Mouse (Mus musculus): ENCODE data around the gene Nucb1.
"Not testable (repeated sequence)": the region's sequence is repeated elsewhere in the genome, so short reads cannot be mapped to it uniquely, and the experiment has no call there.

The Nucb1 gene

DNA sequence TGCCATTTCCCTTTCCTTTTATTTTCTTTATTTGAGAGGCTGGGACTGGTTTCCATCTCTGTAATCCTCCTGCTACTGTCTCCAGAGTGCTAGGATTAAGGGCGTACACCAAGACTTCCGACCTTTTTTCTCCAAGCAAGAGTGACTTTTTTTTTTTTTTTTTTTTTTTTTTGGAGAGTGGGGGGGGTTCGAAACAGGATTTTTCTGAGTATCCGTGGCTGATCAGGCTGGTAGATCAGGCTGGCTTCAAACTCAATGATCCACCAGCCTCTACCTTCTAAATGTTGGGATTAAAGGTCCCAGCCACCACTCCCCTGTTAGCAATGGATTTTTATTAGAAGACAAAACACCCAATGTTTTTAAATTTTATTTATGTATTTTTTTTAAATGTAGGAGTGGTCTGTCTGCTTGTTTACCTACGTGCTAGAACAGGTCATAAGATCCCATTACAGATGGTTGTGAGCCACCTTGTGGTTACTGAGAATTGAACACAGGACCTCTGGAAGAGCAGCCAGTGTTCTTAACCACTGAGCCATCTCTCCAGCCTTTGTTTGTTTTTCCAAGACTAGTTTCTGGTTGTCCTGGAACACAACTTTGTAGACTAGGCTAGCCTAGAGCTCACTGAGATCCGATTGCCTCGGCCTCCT lies 16.4 kb upstream of the Nucb1 start:
- in situ Hi-C loops (cut with MboI; ENCODE audit: low pct_unique_long_range_greater_than_20kb in 1 of 2, low sequenced_read_pairs in 2 of 2, unreplicated experiment in 1 of 2), result no loop called here

DNA sequence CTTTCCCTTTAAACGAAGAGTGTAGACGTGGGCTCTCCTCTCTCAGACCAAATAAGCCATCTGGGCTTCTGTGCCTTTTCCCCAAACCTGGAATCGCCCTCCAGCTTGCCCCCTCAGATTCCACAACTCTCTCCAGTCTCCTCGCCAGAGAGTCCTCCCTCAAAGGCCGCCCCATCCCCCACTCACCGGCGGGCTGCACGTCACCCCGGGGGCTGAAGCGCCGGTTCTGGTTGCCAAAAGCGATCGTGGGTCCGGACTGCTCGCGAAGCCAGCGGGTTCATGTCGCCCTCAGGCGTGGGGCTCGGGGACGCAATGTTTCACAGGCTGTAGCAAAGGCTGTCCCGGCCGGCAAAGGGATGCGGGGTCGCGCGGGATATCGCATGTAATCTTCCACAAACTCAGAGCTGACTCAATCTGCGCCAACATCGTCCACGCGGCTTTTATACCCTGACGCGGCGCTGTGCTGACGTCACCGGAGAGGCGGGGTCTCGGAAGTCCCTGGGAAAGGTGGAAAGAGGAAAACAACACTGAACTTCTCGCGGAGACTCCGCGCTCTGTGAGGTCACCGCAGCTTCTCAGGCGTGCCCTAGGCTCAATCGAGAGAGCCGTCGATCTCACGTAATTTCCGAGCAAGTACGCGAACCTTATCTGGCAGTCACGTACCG lies 15.7 kb upstream of the Nucb1 start, which contains the start of the genes Ppp1r15a and Plekha4:
Gene Ppp1r15a (minus strand): TSS at position 460 of the 665 bp plus-strand sequence.
Gene Plekha4 (plus strand): TSS at position 522 of the 665 bp plus-strand sequence.
- in situ Hi-C loops (cut with MboI; ENCODE audit: low pct_unique_long_range_greater_than_20kb in 1 of 2, low sequenced_read_pairs in 2 of 2, unreplicated experiment in 1 of 2), result no loop called here

DNA sequence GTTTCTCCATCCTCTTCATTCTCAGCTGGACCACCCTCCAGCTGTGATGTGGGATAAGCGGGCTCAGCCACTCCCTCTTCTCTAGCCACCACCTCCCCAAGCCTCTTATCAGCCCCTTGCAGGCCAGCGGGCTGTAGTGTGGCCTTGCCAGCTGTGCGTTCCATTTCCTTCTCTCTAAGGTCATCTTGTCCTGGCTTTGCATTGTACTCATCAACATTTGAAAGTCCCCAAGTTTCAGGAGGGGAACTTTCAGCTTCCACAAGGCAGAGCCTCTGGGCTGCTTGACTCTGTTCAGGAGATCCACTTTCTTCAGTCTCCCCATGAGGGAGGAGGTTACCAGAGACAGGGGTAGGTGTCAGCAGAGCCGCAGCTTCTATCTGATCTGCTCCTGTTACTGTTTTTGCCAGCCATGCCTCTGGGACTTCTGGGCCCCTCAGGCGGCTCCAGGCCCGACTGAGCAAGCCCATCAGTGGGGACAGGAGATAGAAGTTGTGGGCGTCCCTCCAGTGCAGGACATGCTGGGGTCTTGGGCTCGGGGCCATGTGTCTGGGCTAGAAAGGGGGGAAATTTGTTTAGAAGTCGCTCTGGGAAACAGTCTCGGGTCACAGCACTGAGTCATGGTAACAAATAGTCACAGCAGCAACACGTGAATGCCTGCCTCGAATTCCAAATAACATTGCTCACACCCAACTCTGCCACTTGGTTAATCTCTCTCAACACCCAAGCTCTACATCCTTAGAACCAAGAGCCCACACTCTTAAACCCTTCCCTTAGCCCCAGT lies 14.8 kb upstream of the Nucb1 start:
- in situ Hi-C loops (cut with MboI; ENCODE audit: low pct_unique_long_range_greater_than_20kb in 1 of 2, low sequenced_read_pairs in 2 of 2, unreplicated experiment in 1 of 2), result no loop called here

DNA sequence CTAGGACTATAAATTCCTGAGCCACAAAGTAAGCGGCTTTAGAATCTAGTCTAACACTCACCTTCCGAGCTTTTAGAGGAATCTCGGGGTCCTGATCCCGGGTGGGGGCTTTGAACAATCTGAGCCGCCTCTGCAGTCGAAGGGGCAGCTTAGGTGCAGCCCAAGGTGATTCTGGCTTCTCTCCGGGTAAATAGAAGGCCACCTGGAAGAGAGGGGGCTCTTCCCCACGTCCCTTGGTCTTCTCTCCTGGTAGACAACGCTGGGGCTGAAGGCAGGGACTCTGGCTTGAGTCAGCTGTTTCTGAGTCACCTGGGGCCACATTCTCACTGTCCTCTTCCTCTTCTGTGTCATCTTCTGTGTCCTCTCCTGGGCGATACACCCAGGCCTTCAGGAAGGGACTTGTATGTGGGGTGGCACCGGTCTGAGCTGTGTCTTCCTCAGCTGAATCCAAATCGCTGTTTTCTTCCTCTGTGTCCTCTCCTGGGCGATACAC lies 13.5 kb upstream of the Nucb1 start:
- in situ Hi-C loops (cut with MboI; ENCODE audit: low pct_unique_long_range_greater_than_20kb in 1 of 2, low sequenced_read_pairs in 2 of 2, unreplicated experiment in 1 of 2), result no loop called here

DNA sequence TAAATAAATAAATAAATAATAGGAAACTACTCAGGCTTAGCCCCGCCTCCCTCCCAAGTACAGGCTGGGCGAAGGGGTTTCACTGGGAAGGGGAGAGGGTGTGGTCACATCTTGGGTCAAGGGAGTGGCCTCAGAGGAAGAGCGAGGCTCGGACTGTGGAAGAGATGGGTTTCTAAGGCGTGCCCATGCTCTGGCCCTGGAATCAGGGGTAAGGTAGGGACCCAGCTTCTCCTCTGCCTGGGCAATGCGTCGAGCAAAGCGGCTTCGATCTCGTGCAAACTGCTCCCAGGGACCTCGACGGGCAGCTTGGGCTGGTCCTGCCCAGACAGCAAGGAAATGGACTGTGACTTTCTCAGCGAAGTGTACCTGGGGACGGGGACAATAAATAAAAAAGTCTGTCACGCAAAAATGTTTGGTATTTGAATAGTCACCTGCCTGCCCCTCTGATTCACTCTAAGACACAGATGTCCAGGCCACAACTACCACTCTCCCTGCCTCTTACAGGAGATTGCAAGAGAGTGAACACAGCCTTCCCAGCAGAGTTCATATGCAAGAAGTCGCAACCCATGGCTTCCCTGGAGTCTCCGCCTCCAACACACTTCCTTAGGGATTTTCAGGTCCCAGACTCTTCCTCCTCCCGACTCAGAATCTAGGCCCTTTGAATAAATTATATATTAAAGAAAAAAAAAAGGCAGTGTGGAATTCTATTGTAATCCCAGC lies 12.9 kb upstream of the Nucb1 start:
- in situ Hi-C loops (cut with MboI; ENCODE audit: low pct_unique_long_range_greater_than_20kb in 1 of 2, low sequenced_read_pairs in 2 of 2, unreplicated experiment in 1 of 2), result no loop called here

- in situ Hi-C loops (cut with MboI; ENCODE audit: low pct_unique_long_range_greater_than_20kb in 1 of 2, low sequenced_read_pairs in 2 of 2, unreplicated experiment in 1 of 2), result no loop called here
Observed at GRCm38 (mm10) chr7:45522194-45522752, 12.1 kb upstream of the Nucb1 start.

- in situ Hi-C loops (cut with MboI; ENCODE audit: low pct_unique_long_range_greater_than_20kb in 1 of 2, low sequenced_read_pairs in 2 of 2, unreplicated experiment in 1 of 2), result no loop called here
Observed at GRCm38 (mm10) chr7:45521728-45522184, 11.6 kb upstream of the Nucb1 start.

DNA sequence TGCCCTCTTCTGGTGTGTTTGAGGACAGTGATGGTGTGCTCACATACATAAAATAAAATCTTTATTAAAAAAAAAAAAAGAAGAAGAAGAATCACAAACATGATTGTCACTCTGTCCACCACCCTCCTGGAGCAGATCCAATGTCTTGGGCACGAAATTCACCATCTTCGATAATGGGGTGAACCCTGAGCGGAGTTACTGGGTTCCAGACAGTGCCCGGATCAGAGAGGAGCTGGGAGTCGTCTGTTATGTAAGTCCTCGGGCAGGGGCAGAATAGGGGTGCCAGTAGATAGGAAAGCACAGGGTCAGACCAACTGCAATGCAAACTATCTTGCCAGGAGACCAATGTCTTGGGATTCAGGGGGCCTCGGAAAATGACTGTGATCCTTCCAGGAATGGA lies 10.4 kb upstream of the Nucb1 start:
- in situ Hi-C loops (cut with MboI; ENCODE audit: low pct_unique_long_range_greater_than_20kb in 1 of 2, low sequenced_read_pairs in 2 of 2, unreplicated experiment in 1 of 2), result no loop called here

- in situ Hi-C loops (cut with MboI; ENCODE audit: low pct_unique_long_range_greater_than_20kb in 1 of 2, low sequenced_read_pairs in 2 of 2, unreplicated experiment in 1 of 2), result no loop called here
Observed at GRCm38 (mm10) chr7:45519345-45520120, 9.3 kb upstream of the Nucb1 start.

DNA sequence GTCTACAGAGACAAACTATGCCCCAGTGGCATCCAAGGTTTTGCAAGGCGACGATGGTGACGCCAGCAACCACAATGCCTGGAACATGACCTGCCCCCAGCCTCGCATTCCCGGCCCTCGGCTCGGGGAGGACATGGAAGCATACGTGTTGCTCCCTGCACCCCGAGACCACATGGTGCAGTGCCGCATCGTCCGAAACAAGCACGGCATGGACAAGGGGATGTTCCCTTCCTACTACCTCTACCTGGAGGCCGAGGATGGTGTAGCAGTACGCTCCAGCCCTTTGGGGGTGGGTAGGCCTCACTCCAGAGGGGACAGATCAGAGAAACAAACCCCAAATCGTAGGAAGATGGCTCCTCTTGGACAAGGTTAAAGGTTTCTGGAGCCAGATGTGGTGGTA lies 8.4 kb upstream of the Nucb1 start:
- in situ Hi-C loops (cut with MboI; ENCODE audit: low pct_unique_long_range_greater_than_20kb in 1 of 2, low sequenced_read_pairs in 2 of 2, unreplicated experiment in 1 of 2), result no loop called here

DNA sequence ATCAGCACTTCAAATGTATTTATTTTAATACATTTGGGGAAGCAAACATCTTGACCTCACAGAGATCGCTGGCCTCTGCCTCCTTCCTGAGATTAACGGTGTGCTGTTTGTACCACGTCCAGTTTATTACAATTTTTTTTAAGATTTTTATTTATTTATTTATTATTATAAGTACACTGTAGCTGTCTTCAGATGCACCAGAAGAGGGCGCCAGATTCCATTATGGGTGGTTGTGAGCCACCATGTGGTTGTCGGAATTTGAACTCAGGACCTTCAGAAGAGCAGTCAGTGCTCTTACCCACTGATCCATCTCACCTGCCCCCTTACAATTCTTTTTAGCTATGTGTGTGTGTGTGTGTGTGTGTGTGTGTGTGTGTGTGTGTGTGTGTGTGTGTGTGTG lies 6.6 kb upstream of the Nucb1 start:
- in situ Hi-C loops (cut with MboI; ENCODE audit: low pct_unique_long_range_greater_than_20kb in 1 of 2, low sequenced_read_pairs in 2 of 2, unreplicated experiment in 1 of 2), result not testable (repeated sequence)

- in situ Hi-C loops (cut with MboI; ENCODE audit: low pct_unique_long_range_greater_than_20kb in 1 of 2, low sequenced_read_pairs in 2 of 2, unreplicated experiment in 1 of 2), result no loop called here
Observed at GRCm38 (mm10) chr7:45515436-45515835, 5.2 kb upstream of the Nucb1 start.

GRCm38 (mm10) chr7:45514411-45514810 lies 4.2 kb upstream of the Nucb1 start:
- in situ Hi-C loops (cut with MboI; ENCODE audit: low pct_unique_long_range_greater_than_20kb in 1 of 2, low sequenced_read_pairs in 2 of 2, unreplicated experiment in 1 of 2), result no loop called here

- in situ Hi-C loops (cut with MboI; ENCODE audit: low pct_unique_long_range_greater_than_20kb in 1 of 2, low sequenced_read_pairs in 2 of 2, unreplicated experiment in 1 of 2), result no loop called here
Observed at GRCm38 (mm10) chr7:45509181-45509882, 874 bp downstream of the Nucb1 start.

DNA sequence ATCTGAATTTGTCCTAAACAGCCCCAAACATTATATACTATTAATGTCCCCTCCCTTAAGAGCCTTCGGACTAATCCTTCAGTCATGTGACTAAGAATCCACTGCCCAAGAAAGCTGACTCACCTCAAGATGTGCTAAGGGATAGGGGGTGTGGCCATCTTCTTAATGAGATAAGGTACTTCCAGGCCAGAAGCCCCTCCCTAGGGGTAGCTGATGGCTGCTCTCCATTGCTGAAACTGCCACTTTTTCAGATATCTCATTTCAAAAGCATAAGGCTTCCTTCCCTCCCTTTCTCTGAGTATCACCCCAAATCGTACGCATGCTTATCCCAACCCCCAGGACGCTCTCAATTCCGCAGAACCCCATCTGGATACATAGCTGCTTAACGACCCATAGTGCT lies 1.6 kb downstream of the Nucb1 start:
- in situ Hi-C loops (cut with MboI; ENCODE audit: low pct_unique_long_range_greater_than_20kb in 1 of 2, low sequenced_read_pairs in 2 of 2, unreplicated experiment in 1 of 2), result no loop called here

DNA sequence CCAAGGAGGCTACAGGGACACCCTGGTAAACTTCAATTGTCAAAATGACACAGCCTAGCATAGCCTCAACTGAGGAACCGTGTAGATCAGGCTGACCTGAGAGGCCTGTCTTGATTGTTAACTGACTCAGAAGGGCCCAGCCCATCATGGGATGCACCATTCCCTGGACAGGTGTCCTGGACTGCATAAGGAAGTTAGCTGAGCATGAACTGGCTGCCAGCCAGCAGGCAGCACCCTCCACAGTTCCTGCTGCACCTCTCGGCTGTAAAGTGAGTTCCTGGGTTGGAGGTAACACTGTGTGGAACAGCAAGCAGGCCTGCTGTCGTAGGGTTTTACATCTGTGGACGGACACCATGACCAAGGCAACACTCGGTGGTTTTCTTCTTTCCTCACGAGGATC lies 2.6 kb downstream of the Nucb1 start:
- in situ Hi-C loops (cut with MboI; ENCODE audit: low pct_unique_long_range_greater_than_20kb in 1 of 2, low sequenced_read_pairs in 2 of 2, unreplicated experiment in 1 of 2), result no loop called here

- in situ Hi-C loops (cut with MboI; ENCODE audit: low pct_unique_long_range_greater_than_20kb in 1 of 2, low sequenced_read_pairs in 2 of 2, unreplicated experiment in 1 of 2), result no loop called here
Observed at GRCm38 (mm10) chr7:45498427-45498826, 11.8 kb downstream of the Nucb1 start.
